Mouse (Mus musculus): ENCODE data around the gene Crybb2.

DNA sequence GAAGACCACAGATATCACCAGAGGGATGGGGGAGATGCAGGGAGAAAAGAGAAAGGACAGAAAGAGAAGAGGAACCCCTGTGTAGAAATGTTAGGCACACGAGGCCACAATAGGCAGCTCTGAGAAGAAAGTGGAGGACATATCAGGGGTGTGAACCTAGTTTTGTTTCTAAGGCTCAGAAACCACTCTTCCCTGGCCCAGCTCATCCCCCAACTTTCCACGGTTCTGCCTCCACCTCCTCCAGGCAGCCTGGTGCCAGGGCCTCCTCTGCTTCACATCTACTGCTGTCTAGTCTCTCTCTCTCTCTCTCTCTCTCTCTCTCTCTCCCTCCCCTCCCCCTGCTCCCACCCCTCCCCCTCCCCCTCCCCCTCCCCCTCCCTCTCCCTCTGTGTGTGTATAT lies 61.4 kb downstream of the Crybb2 start:
- TF ChIP-seq POLR2A (IDR thresholded peaks at IDR 0.05; ENCODE audit: low read depth, low read length) (no peak), CTCF (IDR thresholded peaks at IDR 0.05; ENCODE audit: borderline replicate concordance, insufficient read depth, low read length) (no peak)

All from embryonic fibroblast, embryonic 13.5 days (primary cell).